Mouse (Mus musculus): ENCODE measurements around the gene Utp20.

Gene Utp20

DNA sequence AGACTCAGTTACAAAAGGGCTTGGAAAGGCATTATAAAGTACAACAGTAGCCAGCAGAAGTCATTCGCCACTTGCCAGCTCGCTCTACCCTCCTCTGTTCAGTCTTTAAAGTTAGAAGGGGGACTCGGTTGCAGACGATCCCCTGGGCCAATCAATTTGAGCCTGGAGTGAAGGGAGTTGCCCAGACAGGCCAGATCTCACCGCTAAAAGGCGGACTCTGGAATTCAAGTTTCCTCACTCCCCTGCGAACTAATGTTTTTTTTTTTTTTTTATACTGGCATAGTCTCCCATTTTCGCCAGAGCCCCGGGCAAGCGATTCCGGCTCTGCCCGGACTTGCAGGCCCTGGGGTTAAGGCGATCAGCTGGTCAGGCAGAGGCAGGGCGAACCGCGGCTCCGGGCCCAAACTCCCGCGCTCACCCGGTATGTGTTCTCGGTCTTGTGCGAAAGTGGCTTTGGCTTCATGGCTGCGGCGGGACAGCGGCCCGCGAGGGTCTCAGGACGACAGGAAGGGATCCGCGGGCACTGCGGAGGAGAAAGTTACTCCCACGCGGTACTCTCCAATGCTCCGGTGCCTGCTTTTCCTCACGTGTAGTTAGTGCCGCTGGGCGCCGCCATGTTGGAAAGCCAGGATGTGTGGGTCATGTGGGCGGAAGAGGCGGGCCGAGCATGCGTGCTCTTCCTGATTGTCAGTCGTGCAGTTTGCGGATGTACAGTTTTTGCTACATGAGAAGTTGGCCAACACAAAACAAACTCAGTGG lies at the start of gene Utp20:
Gene Utp20 (minus strand): TSS at position 617 of the 759 bp plus-strand sequence.
- DNase-seq (ENCODE audit: low spot score in 2 of 2): peak; percentile 91 to 93

GRCm38 (mm10) chr10:88874870-88875269 lies 48.3 kb upstream of the Utp20 start:
- no peak for DNase-seq (ENCODE audit: low spot score in 2 of 2)

GRCm38 (mm10) chr10:88866017-88866416 lies 39.4 kb upstream of the Utp20 start:
- DNase-seq (ENCODE audit: low spot score in 2 of 2): no peak

DNA sequence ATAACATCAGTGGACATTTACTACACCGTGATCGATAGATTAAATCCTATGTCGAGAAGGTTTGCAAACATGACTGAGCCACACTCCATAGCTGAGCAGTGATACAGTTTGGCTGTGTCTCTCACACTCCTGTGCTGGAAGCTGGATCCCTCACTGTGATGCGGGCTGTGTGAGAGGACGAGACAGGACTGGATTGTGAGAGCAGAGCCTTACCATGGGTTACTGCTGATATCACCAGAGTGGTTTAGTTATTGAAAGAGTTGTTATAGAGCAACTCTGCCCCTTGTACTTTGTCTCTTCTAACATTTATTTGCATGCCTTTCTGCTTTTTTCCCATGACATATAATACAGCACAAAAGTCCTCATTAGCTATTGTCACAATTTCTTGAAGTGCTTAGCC lies 35.7 kb upstream of the Utp20 start:
- DNase-seq (ENCODE audit: low spot score in 2 of 2): no peak

DNA sequence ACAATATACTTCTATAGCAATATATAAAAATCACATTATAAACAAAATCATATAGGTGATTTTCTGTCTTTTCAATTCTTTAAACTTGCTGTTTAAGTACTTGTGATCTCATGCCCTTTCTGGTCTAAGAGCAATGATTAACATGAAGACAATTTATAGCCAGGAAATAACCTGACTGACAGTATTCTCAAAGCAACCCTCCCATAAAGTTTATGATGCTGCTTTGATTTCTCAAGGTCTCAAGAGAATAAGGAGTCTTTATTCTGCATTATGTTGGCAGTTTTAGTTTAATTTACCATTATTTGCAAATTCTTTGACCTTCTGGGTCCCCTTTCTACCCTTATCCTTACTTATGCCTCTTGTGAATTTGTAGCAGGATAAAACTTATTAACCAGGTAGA lies 34.8 kb upstream of the Utp20 start:
- DNase-seq (ENCODE audit: low spot score in 2 of 2): no peak

GRCm38 (mm10) chr10:88860911-88861310 lies 34.3 kb upstream of the Utp20 start:
- no peak for DNase-seq (ENCODE audit: low spot score in 2 of 2)

DNA sequence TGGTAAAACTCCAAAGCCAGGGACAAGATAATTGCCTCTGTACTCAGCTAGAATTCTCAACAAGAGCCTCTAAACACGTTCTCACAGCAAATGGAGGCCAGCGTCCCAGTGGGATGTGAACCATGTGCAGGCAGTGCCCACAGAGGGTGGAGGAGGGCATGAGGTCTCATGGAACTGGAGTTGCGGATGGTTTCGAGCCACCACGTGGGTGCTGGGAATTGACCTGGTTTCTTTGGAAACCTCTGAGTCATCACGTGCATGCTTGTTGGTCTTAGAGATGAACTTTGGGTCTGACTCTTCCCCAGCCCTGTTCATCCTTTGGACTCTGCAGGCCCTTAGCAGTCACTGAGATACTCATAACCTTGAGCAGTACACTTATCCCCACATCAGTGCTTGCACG lies 26.7 kb upstream of the Utp20 start:
- no peak for DNase-seq (ENCODE audit: low spot score in 2 of 2)

GRCm38 (mm10) chr10:88849976-88850375 lies 23.4 kb upstream of the Utp20 start:
- DNase-seq (ENCODE audit: low spot score in 2 of 2): no peak

- DNase-seq (ENCODE audit: low spot score in 2 of 2): no peak
Measured at GRCm38 (mm10) chr10:88848876-88849476, 22.4 kb upstream of the Utp20 start.

- DNase-seq (ENCODE audit: low spot score in 2 of 2): no peak
Measured at GRCm38 (mm10) chr10:88834227-88834626, 7.6 kb upstream of the Utp20 start.

- no peak for DNase-seq (ENCODE audit: low spot score in 2 of 2)
Measured at GRCm38 (mm10) chr10:88828361-88828760, 1.8 kb upstream of the Utp20 start.

DNA sequence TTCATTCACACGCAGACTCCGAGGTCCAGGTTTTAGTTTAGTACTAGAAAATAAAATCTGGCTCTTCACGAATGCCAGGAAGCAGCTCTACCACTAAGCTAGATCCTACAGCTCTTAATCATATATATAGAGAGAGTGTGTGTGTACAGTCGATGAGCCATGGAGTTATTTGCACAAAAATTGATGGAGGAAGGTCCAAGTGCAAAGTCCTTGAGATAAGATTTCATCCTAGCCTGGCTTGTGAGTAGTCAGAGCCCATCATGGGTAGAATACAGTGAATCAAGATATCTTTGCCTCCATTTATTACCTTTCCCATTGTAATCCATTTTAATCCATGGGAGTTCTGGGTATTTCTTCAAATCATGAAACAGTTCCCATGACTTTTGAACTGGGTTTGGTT lies 992 bp upstream of the Utp20 start:
- no peak for DNase-seq (ENCODE audit: low spot score in 2 of 2)

GRCm38 (mm10) chr10:88826947-88827306 lies 323 bp upstream of the Utp20 start:
- DNase-seq (ENCODE audit: low spot score in 2 of 2): peak in 1 of 2 experiments; percentile 28

DNA sequence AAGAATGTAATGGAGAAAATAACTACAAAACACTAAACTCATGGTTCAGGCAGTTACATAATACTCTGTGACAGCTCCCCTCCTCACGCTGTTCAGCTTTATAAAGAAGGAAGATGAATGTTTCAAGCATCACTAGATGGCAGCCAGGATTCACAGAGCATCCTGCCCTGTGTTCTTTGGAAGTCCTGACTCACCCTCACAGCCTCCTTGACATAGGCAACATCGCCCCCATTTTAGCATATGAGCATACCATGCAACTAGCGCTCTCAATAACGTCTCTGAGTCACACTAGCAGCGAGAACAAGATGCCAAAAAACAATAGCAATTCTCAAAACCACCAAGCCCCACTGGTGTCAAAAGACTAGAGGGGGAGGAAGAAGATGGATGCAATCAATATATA lies 9.3 kb downstream of the Utp20 start:
- DNase-seq (ENCODE audit: low spot score in 2 of 2): no peak

GRCm38 (mm10) chr10:88815256-88815655 lies 11.3 kb downstream of the Utp20 start:
- no peak for DNase-seq (ENCODE audit: low spot score in 2 of 2)

DNA sequence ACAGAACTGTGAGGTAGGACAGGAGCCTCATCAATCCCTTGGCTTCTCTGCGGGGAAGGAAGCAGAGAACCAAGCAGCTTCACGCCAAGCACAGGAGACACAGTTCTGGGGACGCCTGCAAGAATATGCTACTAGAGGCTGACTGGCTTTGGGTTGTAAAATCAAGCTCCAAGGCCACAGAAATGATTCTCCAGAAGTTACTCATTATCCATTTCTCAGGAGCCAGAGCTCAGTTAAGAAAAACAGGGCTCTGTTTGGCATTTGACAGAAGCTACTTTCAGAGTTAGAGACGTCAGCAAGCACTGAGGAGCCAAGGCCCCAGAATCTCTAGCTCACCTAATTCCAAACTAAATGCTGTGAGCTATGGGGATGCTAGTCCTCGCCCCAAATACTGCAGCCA lies 14.9 kb downstream of the Utp20 start:
- no peak for DNase-seq (ENCODE audit: low spot score in 2 of 2)

DNA sequence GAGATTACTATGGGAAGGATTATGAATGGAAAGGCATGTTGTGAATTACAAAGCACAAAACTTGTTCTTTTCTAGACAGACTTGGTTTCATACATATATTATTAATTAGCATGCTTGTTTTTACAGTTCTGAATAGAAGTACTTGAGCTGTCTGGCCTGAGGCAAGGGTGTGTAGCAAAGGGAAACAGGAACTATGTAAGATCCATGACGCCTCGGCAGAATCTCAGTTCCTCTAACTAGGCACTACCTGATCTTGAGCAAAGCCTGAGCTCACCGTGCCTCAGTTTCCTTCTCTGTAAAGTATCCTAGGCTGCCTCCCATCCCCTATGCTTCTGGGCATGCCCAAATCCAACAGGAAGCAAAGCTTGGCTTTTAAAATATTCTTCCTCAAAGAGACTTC lies 24.4 kb downstream of the Utp20 start:
- DNase-seq (ENCODE audit: low spot score in 2 of 2): no peak

- no peak for DNase-seq (ENCODE audit: low spot score in 2 of 2)
Measured at GRCm38 (mm10) chr10:88799381-88799780, 27.2 kb downstream of the Utp20 start.

DNA sequence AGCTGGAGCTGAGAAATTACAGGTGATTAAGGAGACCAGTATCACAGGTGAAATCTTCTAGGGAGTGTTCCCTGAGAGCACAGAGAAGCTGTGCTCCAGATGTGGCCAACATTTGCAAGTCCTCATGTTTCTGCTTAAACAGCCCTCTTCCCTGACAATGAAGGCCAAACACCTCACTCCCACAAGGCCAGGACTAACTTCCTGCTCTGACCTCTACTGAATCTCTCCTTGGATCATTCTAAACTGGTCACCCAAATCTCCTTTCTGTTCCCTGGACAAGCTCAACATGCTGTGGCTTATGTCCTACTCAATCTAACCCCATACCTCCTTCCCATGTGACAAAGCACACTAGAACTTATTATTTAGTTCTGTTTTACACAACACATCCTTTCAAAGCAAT lies 29.2 kb downstream of the Utp20 start:
- no peak for DNase-seq (ENCODE audit: low spot score in 2 of 2)

DNA sequence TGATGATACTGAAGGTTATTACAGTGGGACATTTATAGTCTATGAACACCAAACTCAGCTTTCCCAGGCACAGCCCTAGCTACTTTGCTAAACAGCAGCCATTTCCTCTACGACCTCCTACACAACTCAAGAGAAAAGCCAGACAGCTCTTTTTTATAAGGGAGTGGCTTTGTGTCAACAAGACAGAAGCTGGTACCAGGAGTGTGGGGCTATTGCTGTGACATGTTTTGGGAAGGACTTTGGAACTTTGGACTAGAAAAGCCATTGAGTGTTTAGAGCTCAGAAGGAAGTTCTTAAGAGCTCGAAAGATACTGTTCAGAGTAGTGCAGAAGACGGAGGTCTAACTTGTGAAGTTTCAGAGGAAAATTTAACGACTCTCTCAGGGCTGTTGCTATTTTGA lies 29.7 kb downstream of the Utp20 start:
- no peak for DNase-seq (ENCODE audit: low spot score in 2 of 2)

DNA sequence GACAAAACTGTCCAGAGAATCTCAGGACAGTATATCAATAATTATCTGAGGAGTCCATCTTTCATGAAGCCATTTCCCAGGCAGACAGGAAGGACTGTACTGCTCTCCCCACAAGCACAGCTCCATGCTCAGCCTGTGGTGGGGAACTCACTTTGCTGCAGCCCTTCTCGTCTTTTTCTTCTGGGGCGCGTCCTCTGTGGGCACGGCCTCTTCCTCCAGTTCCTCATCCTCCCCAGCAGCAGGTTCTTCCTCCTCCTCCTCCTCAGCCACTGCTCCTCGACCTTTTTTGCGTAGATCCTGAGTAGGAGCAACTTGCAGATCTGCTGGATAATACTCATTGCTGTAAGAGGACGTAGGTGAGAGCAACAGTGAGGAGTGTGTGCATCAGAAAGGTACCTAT lies 31.4 kb downstream of the Utp20 start:
- DNase-seq (ENCODE audit: low spot score in 2 of 2): no peak

GRCm38 (mm10) chr10:88794606-88795005 lies 32.0 kb downstream of the Utp20 start:
- no peak for DNase-seq (ENCODE audit: low spot score in 2 of 2)

GRCm38 (mm10) chr10:88793671-88794070 lies 32.9 kb downstream of the Utp20 start:
- no peak for DNase-seq (ENCODE audit: low spot score in 2 of 2)

- no peak for DNase-seq (ENCODE audit: low spot score in 2 of 2)
Measured at GRCm38 (mm10) chr10:88784513-88784931, 42.1 kb downstream of the Utp20 start.
